Mouse (Mus musculus) adrenal gland, adult 8-10 months (tissue): ENCODE results near the gene Surf1. TPM values are rescaled to one million over a fixed set of nuclear protein-coding genes. Genes with fewer than 3 reads are reported as not detected.

Source experiments
- DNase-seq: peaks from one replicate; pipeline ENCODE4 v3.0.0; 2022
- total RNA-seq, 4 experiments: library from RNA; stranded (reverse); gene quantifications; 2 replicates each; pipeline ENCODE4 v1.2.4; 2022

Gene Surf1
- total RNA-seq, 4 experiments from 2014 or later = 128 to 137 (median 135) TPM

GRCm38 (mm10) chr2:26921784-26922183 is 5.5 kb upstream of the Surf1 start:
- DNase-seq = no peak

GRCm38 (mm10) chr2:26920190-26920855 is 4.0 kb upstream of the Surf1 start:
- DNase-seq = no peak

GRCm38 (mm10) chr2:26919684-26920083 is 3.4 kb upstream of the Surf1 start:
- no peak for DNase-seq

- no peak for DNase-seq
These were observed 408 bp upstream of the Surf1 start for GRCm38 (mm10) chr2:26916738-26917137.

- no peak for DNase-seq
These were observed 2.0 kb downstream of the Surf1 start for GRCm38 (mm10) chr2:26914148-26914941.

GRCm38 (mm10) chr2:26913416-26914147 is 2.7 kb downstream of the Surf1 start:
- no peak for DNase-seq

- no peak for DNase-seq
These were observed 4.0 kb downstream of the Surf1 start for GRCm38 (mm10) chr2:26912253-26912770.

GRCm38 (mm10) chr2:26910994-26911765 is 5.2 kb downstream of the Surf1 start:
- no peak for DNase-seq

GRCm38 (mm10) chr2:26910124-26910993 is 6.0 kb downstream of the Surf1 start, which contains the start of the genes Med22 and Rpl7a:
Gene Med22, minus strand, starts transcription at chr2:26910677.
Gene Rpl7a, plus strand, starts transcription at chr2:26910764.
- DNase-seq = peak; percentile 99

- DNase-seq = no peak
These were observed 6.9 kb downstream of the Surf1 start for GRCm38 (mm10) chr2:26909387-26909784.

GRCm38 (mm10) chr2:26908710-26909386 is 7.5 kb downstream of the Surf1 start:
- no peak for DNase-seq

GRCm38 (mm10) chr2:26907109-26907508 is 9.2 kb downstream of the Surf1 start:
- no peak for DNase-seq

- DNase-seq = no peak
These were observed 9.9 kb downstream of the Surf1 start for GRCm38 (mm10) chr2:26906431-26906830.

GRCm38 (mm10) chr2:26905936-26906335 is 10.4 kb downstream of the Surf1 start:
- DNase-seq = no peak

GRCm38 (mm10) chr2:26903311-26903710 is 13.0 kb downstream of the Surf1 start:
- no peak for DNase-seq

GRCm38 (mm10) chr2:26902467-26903220 is 13.7 kb downstream of the Surf1 start, which contains the start of gene Surf6:
Gene Surf6, minus strand, starts transcription at chr2:26902879.
- peak; percentile 96 for DNase-seq

GRCm38 (mm10) chr2:26901834-26902400 is 14.4 kb downstream of the Surf1 start:
- DNase-seq = no peak

GRCm38 (mm10) chr2:26900731-26901130 is 15.6 kb downstream of the Surf1 start:
- DNase-seq = no peak

GRCm38 (mm10) chr2:26895898-26896297 is 20.4 kb downstream of the Surf1 start:
- DNase-seq = no peak
